Mouse (Mus musculus) ES-Bruce4 (cell line): ENCODE data around the gene Pcf11.

ENCODE experiments used
- CTCF ChIP-seq: IDR thresholded peaks from one replicate; pipeline ENCODE4 v1.8.1; 2011; ENCODE audit warnings: low read depth, low read length
- EP300 ChIP-seq: IDR thresholded peaks from 2 replicates; pipeline ENCODE4 v1.6.1; 2011; ENCODE audit warnings: low read depth, low read length; ENCODE audit not compliant: insufficient read depth
- POLR2A ChIP-seq: IDR thresholded peaks from one replicate; pipeline ENCODE4 v1.8.1; 2011; ENCODE audit warnings: low read length; ENCODE audit not compliant: insufficient read depth

- TF ChIP-seq CTCF: no peak
- no peak for TF ChIP-seq POLR2A
- TF ChIP-seq EP300: no peak
These were observed 45.3 kb upstream of the Pcf11 start for GRCm38 (mm10) chr7:92715055-92715454.
